Mouse (Mus musculus): ENCODE results near the gene Gm49378. TPM values are rescaled to one million over a fixed set of nuclear protein-coding genes. Genes with fewer than 3 reads are reported as not detected.

Gene Gm49378
- polyA plus RNA-seq, 1 experiment from 2014 or later, result 1.6 TPM

DNA sequence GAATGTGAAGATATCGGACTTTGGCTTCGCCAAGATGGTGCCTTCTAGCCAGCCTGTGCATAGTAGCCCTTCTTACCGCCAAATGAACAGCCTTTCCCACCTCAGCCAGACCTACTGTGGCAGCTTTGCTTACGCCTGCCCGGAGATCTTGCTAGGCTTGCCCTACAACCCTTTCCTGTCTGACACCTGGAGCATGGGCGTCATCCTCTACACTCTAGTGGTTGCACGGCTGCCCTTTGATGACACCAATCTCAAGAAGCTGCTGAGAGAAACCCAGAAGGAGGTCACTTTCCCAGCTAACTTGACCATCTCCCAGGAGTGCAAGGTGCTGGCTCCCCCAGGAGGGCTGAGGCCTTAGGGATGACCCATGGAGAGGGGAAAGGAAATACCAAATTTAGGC is 13.8 kb upstream of the Gm49378 start:
- H3K27ac ChIP-seq, result no peak overlapping the region
- no peaks in the 10 kb centered on the region for H3K9me3 ChIP-seq
- no peak overlapping the region for H3K4me2 ChIP-seq
- H3K4me3 ChIP-seq, result no peak overlapping the region
- no peak for ATAC-seq (ENCODE audit: insufficient number of reproducible peaks, low FRiP score, low TSS enrichment, low read depth)
- WGBS, result 76% methylated on average over 7 of the region's 7 CpGs
- no peaks in the 10 kb centered on the region for H3K27me3 ChIP-seq
- H3K36me3 ChIP-seq, result peaks cover 8% of the 10 kb centered on the region; the same call in 1 of the 2 replicates
- 0 out of 2 replicates have a peak, but pooled peaks cover 3% of the 10 kb centered on the region for H3K4me1 ChIP-seq
- H3K9ac ChIP-seq, result no peak overlapping the region

DNA sequence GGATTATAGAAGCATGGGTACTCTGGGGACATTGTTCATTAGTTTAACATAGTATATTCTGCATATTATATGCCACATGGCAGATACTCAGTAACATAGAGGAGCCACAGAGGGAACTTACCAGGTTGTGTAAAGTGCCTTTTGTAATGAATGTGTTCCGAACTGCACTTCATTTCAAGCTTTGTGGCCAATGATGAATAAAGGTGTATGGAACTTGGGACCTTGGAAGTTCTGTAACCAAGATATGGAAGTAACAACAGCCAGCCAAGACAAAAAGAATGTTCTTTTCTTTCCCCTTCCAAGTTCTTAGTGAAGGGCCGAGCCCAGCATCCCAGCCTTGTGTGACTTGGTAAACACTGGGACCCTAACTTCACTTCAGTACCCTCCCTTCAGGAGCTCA is 12.2 kb upstream of the Gm49378 start, which contains the start of gene Tssk4:
Gene Tssk4 (plus strand): TSS at position 301 of the 400 bp plus-strand sequence.
- no peak within 1 kb of the TSS for H3K27ac ChIP-seq
- 88% methylated on average over 2 of the region's 2 CpGs for WGBS
- H3K9me3 ChIP-seq, result no peaks in the 10 kb centered on the region
- H3K9ac ChIP-seq, result no peak within 1 kb of the TSS
- ATAC-seq (ENCODE audit: insufficient number of reproducible peaks, low FRiP score, low TSS enrichment, low read depth), result no peak
- H3K27me3 ChIP-seq, result no peaks in the 10 kb centered on the region
- no peak within 1 kb of the TSS for H3K4me3 ChIP-seq
- no peak within 1 kb of the TSS for H3K4me2 ChIP-seq
- peaks cover 6% of the 10 kb centered on the region for H3K4me1 ChIP-seq
- peaks cover 10% of the 10 kb centered on the region; the same call in 1 of the 2 replicates for H3K36me3 ChIP-seq

DNA sequence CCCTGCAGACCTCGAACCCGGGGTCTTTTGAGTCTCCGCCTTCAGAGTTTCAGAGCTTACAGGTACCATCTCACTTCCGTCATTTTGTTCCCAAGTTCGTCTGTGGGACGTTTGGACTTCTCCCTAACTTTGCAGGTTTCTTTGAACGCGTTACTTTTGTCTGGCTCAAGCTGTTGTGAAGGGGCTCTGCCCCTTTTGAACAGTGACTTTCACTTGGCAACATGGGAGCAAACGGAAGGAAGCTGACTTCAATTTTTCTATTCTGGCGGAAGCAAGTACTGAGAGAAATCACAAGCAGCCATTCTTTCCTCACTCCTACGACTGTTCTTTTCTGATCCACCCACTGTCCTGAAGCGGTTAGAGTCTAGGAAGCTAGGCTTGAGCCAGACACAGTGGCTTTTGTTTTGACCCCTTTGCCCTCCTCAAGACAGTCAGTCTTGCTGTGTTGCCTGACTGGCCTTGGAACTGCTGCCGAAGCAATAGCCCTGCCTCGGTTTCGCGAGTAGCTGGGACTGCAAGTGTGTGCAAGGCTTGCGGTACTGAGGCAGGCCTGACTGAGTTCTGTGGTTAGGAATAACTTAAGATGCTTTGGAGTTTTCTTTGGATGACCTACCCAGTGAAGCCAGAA is 6.7 kb upstream of the Gm49378 start:
- peak overlapping the region; percentile 98 for H3K9ac ChIP-seq
- H3K27me3 ChIP-seq, result no peaks in the 10 kb centered on the region
- peak overlapping the region; percentile 71 for H3K4me2 ChIP-seq
- WGBS, result 27% methylated on average over 17 of the region's 17 CpGs
- peak overlapping the region; percentile 96 for H3K27ac ChIP-seq
- no peak for ATAC-seq (ENCODE audit: insufficient number of reproducible peaks, low FRiP score, low TSS enrichment, low read depth)
- peak overlapping the region; percentile 98 for H3K4me3 ChIP-seq
- H3K9me3 ChIP-seq, result no peaks in the 10 kb centered on the region
- peaks cover 23% of the 10 kb centered on the region for H3K4me1 ChIP-seq
- peaks cover 35% of the 10 kb centered on the region for H3K36me3 ChIP-seq

DNA sequence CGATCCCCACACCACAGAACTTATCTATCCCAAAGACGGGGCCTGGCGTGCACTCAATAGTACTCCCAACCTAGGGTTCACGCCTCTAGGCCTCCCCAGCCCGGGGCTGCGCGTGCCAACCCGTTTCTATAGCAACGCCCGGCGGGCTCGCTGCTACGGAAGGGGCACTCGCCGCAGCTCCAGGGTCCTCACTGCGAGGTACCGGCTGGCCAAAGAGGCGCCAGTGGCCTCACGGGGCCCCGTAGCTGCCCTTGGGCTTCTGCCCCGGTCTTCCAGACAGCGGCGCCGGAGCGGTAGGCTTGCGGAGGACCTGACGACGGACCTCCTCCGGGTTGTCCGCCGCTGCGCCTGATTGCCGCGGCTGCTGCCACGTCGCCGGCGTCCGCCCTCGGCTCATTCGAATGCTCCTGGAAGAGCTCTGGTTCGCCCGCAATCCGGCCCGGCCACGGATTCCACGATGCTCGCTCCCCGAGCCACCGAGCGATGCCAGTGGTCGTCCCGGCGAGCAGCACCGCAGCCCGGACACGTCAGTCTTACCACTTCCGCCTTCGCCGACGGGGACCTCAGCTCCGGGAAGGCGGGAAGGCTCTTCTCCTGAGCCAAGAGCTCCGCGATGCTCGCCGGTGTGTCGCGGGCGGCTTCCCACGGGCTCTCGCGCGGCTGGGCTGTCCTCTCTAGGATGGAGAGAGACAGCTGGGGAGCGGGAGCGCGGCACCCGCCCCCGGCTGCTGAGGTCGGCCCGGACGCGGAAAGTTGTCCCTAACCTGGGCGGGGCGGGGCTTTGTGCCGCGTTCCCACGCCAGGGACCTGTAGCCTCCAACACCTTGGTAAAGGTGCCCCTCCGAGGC is 5.6 kb upstream of the Gm49378 start, which contains the start of gene Tm9sf1:
Gene Tm9sf1 (minus strand): TSS at position 747 of the 848 bp plus-strand sequence.
- Histone ChIP-seq H3K27ac (peak within 1 kb of the TSS; percentile 96), H3K27me3 (no peaks in the 10 kb centered on the region), H3K4me1 (peaks cover 23% of the 10 kb centered on the region), H3K9me3 (no peaks in the 10 kb centered on the region), H3K9ac (peak within 1 kb of the TSS; percentile 98), H3K4me3 (peak within 1 kb of the TSS; percentile 98), H3K4me2 (peak within 1 kb of the TSS; percentile 71), H3K36me3 (peaks cover 44% of the 10 kb centered on the region)
- ATAC-seq (ENCODE audit: insufficient number of reproducible peaks, low FRiP score, low TSS enrichment, low read depth), result peak; percentile 80
- under 1% methylated on average over 88 of the region's 89 CpGs for WGBS

DNA sequence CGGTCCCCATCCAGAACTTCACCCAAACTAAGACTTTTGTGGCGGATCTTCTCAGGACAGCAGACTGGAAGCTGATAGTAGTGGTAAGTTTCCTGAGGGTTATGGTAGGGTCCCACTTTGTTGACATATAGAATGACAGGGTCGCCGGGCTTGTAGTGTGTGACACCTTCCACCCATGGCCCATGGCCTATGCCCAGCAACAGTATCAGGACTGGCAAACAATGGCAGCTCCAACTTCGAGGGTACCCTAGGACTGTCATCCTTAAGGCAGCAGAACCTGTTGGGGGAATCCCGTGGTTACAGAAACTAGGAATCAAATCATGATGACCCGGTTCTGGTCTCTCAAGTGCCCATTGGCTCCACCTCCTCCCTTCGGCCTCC is 5.0 kb upstream of the Gm49378 start:
- Histone ChIP-seq H3K27me3 (no peaks in the 10 kb centered on the region), H3K9ac (peak overlapping the region; percentile 98), H3K27ac (peak overlapping the region; percentile 96), H3K36me3 (peaks cover 50% of the 10 kb centered on the region), H3K4me2 (peak overlapping the region; percentile 71), H3K4me3 (peak overlapping the region; percentile 98), H3K9me3 (no peaks in the 10 kb centered on the region), H3K4me1 (peaks cover 23% of the 10 kb centered on the region)
- 22% methylated on average over 8 of the region's 8 CpGs for WGBS
- 0 out of 2 replicates have a peak, but pooled peaks have one; percentile 1 for ATAC-seq (ENCODE audit: insufficient number of reproducible peaks, low FRiP score, low TSS enrichment, low read depth)

DNA sequence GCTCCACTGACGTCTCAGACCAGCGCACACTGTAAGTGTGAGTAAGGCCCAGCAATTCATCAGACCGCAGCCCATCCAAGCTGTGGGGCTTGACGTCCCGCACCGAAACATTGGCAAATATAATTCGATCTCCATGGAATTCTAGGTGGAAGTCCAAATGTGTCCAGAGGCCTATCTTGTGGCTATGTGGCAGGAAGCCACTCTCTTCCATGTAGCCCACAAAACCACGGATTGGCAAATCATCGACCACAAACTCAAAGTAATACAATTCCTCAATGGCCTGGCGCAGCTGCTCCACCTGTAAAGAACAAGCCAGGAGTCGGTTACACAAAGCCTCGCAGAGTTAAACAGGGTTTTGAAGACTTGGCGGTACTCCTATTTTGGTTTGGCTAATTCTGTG is 3.6 kb upstream of the Gm49378 start:
- Histone ChIP-seq H3K4me3 (no peak overlapping the region), H3K4me2 (no peak overlapping the region), H3K9me3 (no peaks in the 10 kb centered on the region), H3K9ac (no peak overlapping the region), H3K27me3 (no peaks in the 10 kb centered on the region), H3K4me1 (peaks cover 23% of the 10 kb centered on the region), H3K36me3 (peaks cover 55% of the 10 kb centered on the region), H3K27ac (no peak overlapping the region)
- ATAC-seq (ENCODE audit: insufficient number of reproducible peaks, low FRiP score, low TSS enrichment, low read depth), result no peak
- 93% methylated on average over 13 of the region's 13 CpGs for WGBS

DNA sequence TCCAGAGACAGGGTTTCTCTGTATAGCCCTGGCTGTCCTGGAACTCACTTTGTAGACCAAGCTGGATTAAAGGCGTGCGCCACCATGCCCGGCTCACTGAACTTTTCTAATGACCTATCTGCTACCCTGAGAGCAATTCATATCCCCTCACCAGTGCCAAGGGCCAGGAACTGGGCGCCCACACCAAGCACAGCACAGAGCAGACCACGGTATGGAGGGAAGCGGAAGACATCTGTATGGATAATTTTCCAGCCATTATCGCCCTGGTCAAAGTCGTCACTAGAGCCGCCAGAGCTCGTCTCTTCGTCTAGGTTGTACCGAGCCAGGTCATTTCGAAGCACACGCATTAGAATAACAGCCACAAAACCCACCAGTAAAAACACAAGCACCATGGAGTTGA is 3.1 kb upstream of the Gm49378 start:
- no peak overlapping the region for H3K27ac ChIP-seq
- no peaks in the 10 kb centered on the region for H3K9me3 ChIP-seq
- H3K27me3 ChIP-seq, result no peaks in the 10 kb centered on the region
- WGBS, result 93% methylated on average over 14 of the region's 14 CpGs
- H3K9ac ChIP-seq, result no peak overlapping the region
- H3K4me3 ChIP-seq, result no peak overlapping the region
- peaks cover 57% of the 10 kb centered on the region for H3K36me3 ChIP-seq
- peaks cover 23% of the 10 kb centered on the region for H3K4me1 ChIP-seq
- H3K4me2 ChIP-seq, result no peak overlapping the region
- ATAC-seq (ENCODE audit: insufficient number of reproducible peaks, low FRiP score, low TSS enrichment, low read depth), result no peak

DNA sequence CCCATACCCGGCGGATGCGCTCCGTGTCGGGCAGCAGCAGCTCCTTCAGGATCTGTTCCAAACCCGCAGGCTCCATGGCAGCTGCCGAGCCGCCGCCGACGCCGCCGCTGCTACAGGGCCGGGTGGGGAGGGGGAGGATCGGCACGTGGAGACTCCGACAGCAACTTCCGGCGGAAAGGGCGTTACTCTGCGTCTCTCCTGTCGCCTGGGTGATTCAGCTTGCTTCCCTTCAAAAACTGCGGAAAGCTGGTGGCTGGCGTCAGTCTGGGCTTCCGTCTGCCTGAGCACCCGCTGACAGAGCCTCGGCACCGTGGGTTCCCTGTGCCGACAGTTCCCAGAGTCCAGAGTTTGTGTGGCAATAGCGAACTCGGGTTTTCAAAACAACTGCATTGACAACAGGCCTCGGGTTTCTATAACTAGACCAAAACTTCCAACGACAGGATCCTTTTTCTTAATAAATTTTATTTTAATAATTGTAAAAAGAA is 2.1 kb downstream of the Gm49378 start, which contains the start of gene Ipo4:
Gene Ipo4 (minus strand): TSS at position 435 of the 485 bp plus-strand sequence.
- WGBS, result 1% methylated on average over 33 of the region's 33 CpGs
- peak within 1 kb of the TSS; percentile 80 for H3K4me2 ChIP-seq
- H3K9me3 ChIP-seq, result no peaks in the 10 kb centered on the region
- peaks cover 14% of the 10 kb centered on the region for H3K4me1 ChIP-seq
- H3K27ac ChIP-seq, result peak within 1 kb of the TSS; percentile 89
- no peaks in the 10 kb centered on the region for H3K27me3 ChIP-seq
- H3K9ac ChIP-seq, result peak within 1 kb of the TSS; percentile 87
- H3K4me3 ChIP-seq, result peak within 1 kb of the TSS; percentile 78
- peaks cover 82% of the 10 kb centered on the region for H3K36me3 ChIP-seq
- peak; percentile 84 for ATAC-seq (ENCODE audit: insufficient number of reproducible peaks, low FRiP score, low TSS enrichment, low read depth)

DNA sequence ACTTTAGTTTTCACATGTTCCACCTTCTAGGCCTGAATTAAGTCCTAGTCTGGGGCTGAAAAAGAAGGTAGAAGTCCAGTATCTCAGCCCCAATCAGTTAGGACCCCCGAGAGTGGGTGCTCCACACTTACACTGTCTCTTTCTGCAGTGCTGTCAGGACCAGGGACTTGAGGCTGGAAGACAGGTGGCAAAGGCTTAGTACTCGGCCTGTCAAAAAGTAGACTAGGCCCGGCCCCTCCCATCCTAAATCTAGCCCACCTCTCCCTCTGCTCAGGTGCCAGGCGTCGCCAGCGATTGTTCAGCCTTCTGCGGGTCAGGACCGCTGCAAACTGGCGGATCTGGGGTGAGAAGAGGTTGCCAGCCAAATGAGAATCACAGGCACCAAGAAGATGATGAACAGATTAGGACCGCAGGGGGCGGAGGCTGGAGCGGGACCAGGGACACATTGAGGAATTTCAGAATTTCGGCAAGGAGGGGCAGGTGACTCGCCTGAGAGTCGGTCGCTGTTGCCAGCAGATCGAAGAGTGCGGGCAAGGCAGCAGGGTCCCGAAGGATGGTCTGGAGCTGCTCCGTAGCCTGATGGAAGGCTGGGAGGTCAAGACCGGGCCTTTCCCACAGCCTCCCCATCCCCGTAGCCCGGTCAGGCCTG is 2.7 kb downstream of the Gm49378 start:
- H3K9ac ChIP-seq, result peak overlapping the region; percentile 87
- H3K4me3 ChIP-seq, result peak overlapping the region; percentile 78
- peak overlapping the region; percentile 80 for H3K4me2 ChIP-seq
- WGBS, result 3% methylated on average over 23 of the region's 23 CpGs
- ATAC-seq (ENCODE audit: insufficient number of reproducible peaks, low FRiP score, low TSS enrichment, low read depth), result peak; percentile 57
- no peaks in the 10 kb centered on the region for H3K9me3 ChIP-seq
- H3K36me3 ChIP-seq, result peaks cover 82% of the 10 kb centered on the region
- peak overlapping the region; percentile 89 for H3K27ac ChIP-seq
- peaks cover 14% of the 10 kb centered on the region for H3K4me1 ChIP-seq
- no peaks in the 10 kb centered on the region for H3K27me3 ChIP-seq

DNA sequence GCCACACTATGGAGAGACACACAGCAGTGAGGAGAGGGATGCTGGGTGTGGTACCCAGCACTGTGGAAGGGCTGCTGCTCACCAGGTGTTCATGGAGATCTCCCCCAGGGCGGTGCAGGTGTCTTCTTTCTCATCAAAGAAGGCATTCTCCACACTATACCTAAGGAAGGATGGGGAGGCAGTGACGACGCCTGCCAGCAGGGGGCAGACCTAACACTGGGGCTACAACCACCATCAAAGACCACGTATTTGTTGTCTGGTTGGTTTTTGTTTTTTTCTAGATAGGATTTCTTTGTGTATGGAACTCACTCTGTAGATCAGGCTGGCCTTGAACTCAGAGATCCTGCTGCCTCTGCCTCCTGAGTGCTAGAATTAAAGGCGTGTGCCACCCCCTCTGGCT is 8.4 kb downstream of the Gm49378 start:
- Histone ChIP-seq H3K4me2 (no peak overlapping the region), H3K9me3 (no peaks in the 10 kb centered on the region), H3K4me1 (peaks cover 6% of the 10 kb centered on the region), H3K9ac (no peak overlapping the region), H3K27me3 (no peaks in the 10 kb centered on the region), H3K27ac (no peak overlapping the region), H3K4me3 (no peak overlapping the region), H3K36me3 (peaks cover 100% of the 10 kb centered on the region)
- no peak for ATAC-seq (ENCODE audit: insufficient number of reproducible peaks, low FRiP score, low TSS enrichment, low read depth)
- WGBS, result 56% methylated on average over 5 of the region's 5 CpGs

DNA sequence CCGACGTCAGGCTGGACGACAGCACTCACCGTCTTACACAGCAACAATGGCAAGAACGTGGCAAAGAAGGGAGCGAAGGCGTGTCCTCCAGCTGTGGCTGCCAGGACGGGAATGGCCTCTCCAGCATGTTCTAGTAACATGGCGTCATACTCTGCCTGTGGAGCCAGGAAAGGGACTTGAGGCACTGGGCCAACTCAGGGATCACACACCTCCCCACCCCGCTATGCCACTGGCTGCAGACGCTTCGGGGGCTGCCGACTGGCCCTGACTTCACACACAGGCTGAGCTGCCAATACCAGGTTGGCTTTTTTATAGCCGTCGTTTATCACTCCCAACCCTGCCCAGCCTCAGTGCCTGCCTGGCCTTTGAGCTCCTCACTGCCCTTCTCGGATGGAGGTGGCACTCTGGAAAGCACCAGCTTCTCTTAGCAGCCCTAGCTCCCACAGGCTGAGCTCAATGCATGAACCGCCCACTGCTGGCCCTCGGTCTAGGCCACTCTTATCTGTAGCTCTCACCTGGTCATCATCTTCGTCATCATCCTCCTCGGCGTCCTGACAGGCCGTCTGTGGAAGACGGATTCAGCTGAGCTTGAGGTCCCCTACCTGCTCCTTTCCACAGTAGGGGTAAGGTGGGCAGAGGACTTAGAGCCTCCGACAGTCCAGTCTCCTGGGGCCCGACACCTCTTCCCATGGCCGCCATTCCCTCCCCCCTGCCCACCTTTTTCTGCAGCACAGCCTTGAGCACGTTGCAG is 9.4 kb downstream of the Gm49378 start:
- Histone ChIP-seq H3K27me3 (no peaks in the 10 kb centered on the region), H3K4me1 (no peaks in the 10 kb centered on the region), H3K36me3 (peaks cover 98% of the 10 kb centered on the region), H3K27ac (no peak overlapping the region), H3K9me3 (no peaks in the 10 kb centered on the region), H3K4me2 (no peak overlapping the region), H3K4me3 (no peak overlapping the region), H3K9ac (no peak overlapping the region)
- ATAC-seq (ENCODE audit: insufficient number of reproducible peaks, low FRiP score, low TSS enrichment, low read depth), result no peak
- WGBS, result 80% methylated on average over 27 of the region's 27 CpGs
